ENCODE assay signal across 11 mouse cellular contexts in the genomic region with DNA sequence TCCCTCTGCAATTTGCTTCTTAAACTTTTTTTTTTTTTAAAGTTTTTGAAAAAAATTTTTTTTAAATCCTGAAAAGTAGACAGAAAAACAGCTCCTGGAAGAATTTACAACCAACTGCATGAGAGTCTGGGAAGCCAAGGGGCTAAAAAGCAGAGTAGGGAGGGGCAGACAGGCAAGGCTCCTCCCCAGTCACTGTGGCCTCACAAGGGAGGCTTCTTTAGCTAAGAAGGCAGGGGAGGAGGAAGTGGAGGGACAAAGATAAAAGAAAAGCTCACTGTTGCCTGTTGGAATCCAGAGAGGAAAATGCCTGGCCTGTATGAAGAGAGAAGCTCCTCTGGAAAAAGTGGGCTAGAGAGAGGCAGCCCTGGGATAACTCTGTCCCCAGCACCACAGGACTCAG. TPM values are rescaled to one million over a fixed set of nuclear protein-coding genes. Genes with fewer than 3 reads are reported as not detected.
A peak's percentile ranks its signal among the peaks of the same experiment; 100 is the strongest.
DNase-seq lines count a peak whose midpoint lies in the region; ATAC-seq and TF ChIP-seq lines count a peak whose summit lies in the region.
"Not testable (repeated sequence)": the region's sequence is repeated elsewhere in the genome, so short reads cannot be mapped to it uniquely, and the experiment has no call there.
"Had no signal": no experiment of that assay in that cellular context is flagged by ENCODE, and none has a peak within 500 bp of the region (broad histone marks: within the 10 kb centered on the region; RNA-seq: fewer than 3 reads in every experiment).

No protein-coding gene starts in this region.

- TF ChIP-seq POLR2A in bone marrow macrophage, adult 2 months (IDR thresholded peaks at IDR 0.05; ENCODE audit: borderline replicate concordance, low read depth, low read length), result not testable (repeated sequence)

- not testable (repeated sequence) for TF ChIP-seq CTCF in bone marrow macrophage, adult 2 months (IDR thresholded peaks at IDR 0.05; ENCODE audit: low read depth, low read length); liver, embryonic 14.5 days (IDR thresholded peaks at IDR 0.05; ENCODE audit: low read depth)

- peak; percentile 54 for DNase-seq in MEL-GATA-1-ER (ENCODE audit: extremely low read depth, low read depth)
- not testable (repeated sequence) for DNase-seq in liver, embryonic 11.5 days (ENCODE audit: low spot score); liver, embryonic 14.5 days (ENCODE audit: low read depth in 3 of 3, low spot score in 3 of 3)

- H3K4me1 ChIP-seq in bone marrow macrophage, adult 2 months (ENCODE audit: control insufficient read depth, insufficient read depth, low read length), result peaks cover 27% of the 10 kb centered on the region
- peaks cover 14% of the 10 kb centered on the region for H3K4me1 ChIP-seq in heart, embryonic 12.5 days (replicated peaks)
- peaks cover 13% of the 10 kb centered on the region; the same call in 1 of the 2 replicates for H3K4me1 ChIP-seq in intestine, embryonic 15.5 days (replicated peaks)
- H3K4me1 ChIP-seq in liver, embryonic 11.5 days (replicated peaks; ENCODE audit: control insufficient read depth, insufficient read depth, low read length), result peaks cover 18% of the 10 kb centered on the region
- peaks cover 11 to 20% of the 10 kb centered on the region in 2 experiments for H3K4me1 ChIP-seq in liver, embryonic 14.5 days (replicated peaks; ENCODE audit: control insufficient read depth in 2 of 2, insufficient read depth in 2 of 2, low read length in 1 of 2)

- H3K9me3 ChIP-seq in heart, embryonic 12.5 days (replicated peaks); intestine, embryonic 15.5 days; liver, embryonic 11.5 days (ENCODE audit: control insufficient read depth, low read length); liver, embryonic 14.5 days (ENCODE audit: control insufficient read depth, low read length): not testable (repeated sequence)

- H3K79me2 ChIP-seq in macrophage (ENCODE audit: inconsistent target), result peaks cover 21% of the 10 kb centered on the region

- not testable (repeated sequence) for TF ChIP-seq EP300 in liver, embryonic 14.5 days (IDR thresholded peaks at IDR 0.05; ENCODE audit: low read depth)

- not testable (repeated sequence) for H3K27me3 ChIP-seq in heart, embryonic 12.5 days (replicated peaks); intestine, embryonic 15.5 days (replicated peaks); liver, embryonic 11.5 days (replicated peaks; ENCODE audit: control insufficient read depth, insufficient read depth, low read length); liver, embryonic 14.5 days (ENCODE audit: control insufficient read depth, insufficient read depth, low read length)

- H3K4me2 ChIP-seq in heart, embryonic 12.5 days; intestine, embryonic 15.5 days (replicated peaks); liver, embryonic 14.5 days (ENCODE audit: low read depth): not testable (repeated sequence)
- peak overlapping the region; percentile 46 for H3K4me2 ChIP-seq in liver, embryonic 11.5 days

- not testable (repeated sequence) for ATAC-seq in heart, embryonic 12.5 days (ENCODE audit: insufficient number of reproducible peaks, low FRiP score); intestine, embryonic 15.5 days
- ATAC-seq in liver, embryonic 11.5 days (replicated peaks; ENCODE audit: low FRiP score), result peak; percentile 64
- peak; percentile 41 for ATAC-seq in liver, embryonic 14.5 days (ENCODE audit: insufficient read depth)

- H3K27ac ChIP-seq in bone marrow macrophage, adult 2 months (ENCODE audit: insufficient read depth, low read depth, low read length), result peak overlapping the region; percentile 25
- peak overlapping the region; percentile 48; the same call in 1 of the 2 replicates for H3K27ac ChIP-seq in heart, embryonic 12.5 days (ENCODE audit: poor library complexity, severe bottlenecking)
- 0 out of 2 replicates have a peak overlapping the region, but pooled peaks have one; percentile 1 for H3K27ac ChIP-seq in intestine, embryonic 15.5 days
- H3K27ac ChIP-seq in liver, embryonic 11.5 days (ENCODE audit: low read depth, low read length), result peak overlapping the region; percentile 85
- H3K27ac ChIP-seq in liver, embryonic 14.5 days, result peak overlapping the region; percentile 27; the same call in 1 of the 2 replicates
- H3K27ac ChIP-seq in macrophage, result peak overlapping the region; percentile 8; the same call in 1 of the 2 replicates

- not testable (repeated sequence) for H3K4me3 ChIP-seq in bone marrow macrophage, adult 2 months (ENCODE audit: insufficient read depth, low read length); heart, embryonic 12.5 days; intestine, embryonic 15.5 days (replicated peaks); liver, embryonic 11.5 days (ENCODE audit: low read depth, low read length); liver, embryonic 14.5 days (ENCODE audit: insufficient read depth in 1 of 2, low read depth in 2 of 2, low read length in 2 of 2); macrophage (ENCODE audit: inconsistent target)

- H3K36me3 ChIP-seq in heart, embryonic 12.5 days, result peaks cover 64% of the 10 kb centered on the region
- H3K36me3 ChIP-seq in intestine, embryonic 15.5 days, result peaks cover 52% of the 10 kb centered on the region
- peaks cover 46% of the 10 kb centered on the region for H3K36me3 ChIP-seq in liver, embryonic 11.5 days (ENCODE audit: control insufficient read depth, insufficient read depth, low read length)
- peaks cover 62% of the 10 kb centered on the region for H3K36me3 ChIP-seq in liver, embryonic 14.5 days (replicated peaks; ENCODE audit: control insufficient read depth, insufficient read depth, low read depth)
- H3K36me3 ChIP-seq in macrophage (ENCODE audit: inconsistent target), result peaks cover 35% of the 10 kb centered on the region

- not testable (repeated sequence) for H3K9ac ChIP-seq in heart, embryonic 12.5 days; intestine, embryonic 15.5 days; liver, embryonic 11.5 days (ENCODE audit: low read depth, low read length); liver, embryonic 14.5 days (replicated peaks)

RNA-seq across cellular contexts. Expression of a gene that starts 2.9 kb away (rescaled TPM):
- polyA plus RNA-seq in bone marrow macrophage, adult 2 months (2012; ENCODE audit: insufficient read depth, insufficient read length, missing spikeins), result 40.0 and 44.7 TPM in 2 replicates
- polyA plus RNA-seq in heart, embryonic 12.5 days (2016; fragmentation: Nextera tagmentation; extraction: Ambion mirVana), result 24.6 and 25.9 TPM in 2 replicates
- polyA plus RNA-seq in intestine, embryonic 15.5 days (2015; fragmentation: Nextera tagmentation; extraction: Ambion mirVana), result 18.5 and 19.3 TPM in 2 replicates
- polyA plus RNA-seq in liver, embryonic 11.5 days (2014; fragmentation: Nextera tagmentation; extraction: Ambion mirVana), result 33.2 and 33.9 TPM in 2 replicates
- polyA plus RNA-seq in liver, embryonic 14.5 days (2012; rRNA removed), result 17.1 and 19.5 TPM in 2 replicates
- 11.3 and 13.2 TPM in 2 replicates for polyA plus RNA-seq in liver, embryonic 14.5 days (2014; fragmentation: Nextera tagmentation; extraction: Ambion mirVana)
- 100 to 1,000 TPM in 1 of 26 experiments, 10 to 100 TPM in 25; 24.7 to 122 (median 61.4) TPM for total RNA-seq in macrophage (2018; cell fraction: chromatin; rRNA removed)
- 10 to 100 TPM; 20.2 to 48.3 (median 37.1) TPM for total RNA-seq in macrophage (2018; cell fraction: cytosol; rRNA removed)
- total RNA-seq in macrophage (2018; cell fraction: nucleus; rRNA removed), result 10 to 100 TPM; 25.6 to 91.8 (median 48.4) TPM
- 21.9 to 33.1 TPM (median 32.9 TPM) in 3 replicates for polyA plus RNA-seq in macrophage (2018)

RNA-seq across cellular contexts. Expression of a gene that starts 32.8 kb away (rescaled TPM):
- 109 and 123 TPM in 2 replicates for polyA plus RNA-seq in bone marrow macrophage, adult 2 months (2012; ENCODE audit: insufficient read depth, insufficient read length, missing spikeins)
- 57.0 and 60.9 TPM in 2 replicates for polyA plus RNA-seq in heart, embryonic 12.5 days (2016; fragmentation: Nextera tagmentation; extraction: Ambion mirVana)
- 43.9 and 51.5 TPM in 2 replicates for polyA plus RNA-seq in intestine, embryonic 15.5 days (2015; fragmentation: Nextera tagmentation; extraction: Ambion mirVana)
- 67.2 and 68.6 TPM in 2 replicates for polyA plus RNA-seq in liver, embryonic 11.5 days (2014; fragmentation: Nextera tagmentation; extraction: Ambion mirVana)
- 22.8 and 26.5 TPM in 2 replicates for polyA plus RNA-seq in liver, embryonic 14.5 days (2012; rRNA removed)
- 36.5 and 39.1 TPM in 2 replicates for polyA plus RNA-seq in liver, embryonic 14.5 days (2014; fragmentation: Nextera tagmentation; extraction: Ambion mirVana)
- total RNA-seq in macrophage (2018; cell fraction: chromatin; rRNA removed), result 100 to 1,000 TPM in 21 of 26 experiments, 10 to 100 TPM in 5; 69.6 to 173 (median 119) TPM
- total RNA-seq in macrophage (2018; cell fraction: cytosol; rRNA removed), result 100 to 1,000 TPM; 100 to 165 (median 125) TPM
- total RNA-seq in macrophage (2018; cell fraction: nucleus; rRNA removed), result 100 to 1,000 TPM in 16 of 26 experiments, 10 to 100 TPM in 10; 80.4 to 149 (median 106) TPM
- polyA plus RNA-seq in macrophage (2018), result 94.5 to 149 TPM (median 100 TPM) in 3 replicates

RNA-seq across cellular contexts. Expression of a gene that starts 35.0 kb away (rescaled TPM):
- 287 and 354 TPM in 2 replicates for polyA plus RNA-seq in bone marrow macrophage, adult 2 months (2012; ENCODE audit: insufficient read depth, insufficient read length, missing spikeins)
- 5.1 and 5.6 TPM in 2 replicates for polyA plus RNA-seq in heart, embryonic 12.5 days (2016; fragmentation: Nextera tagmentation; extraction: Ambion mirVana)
- polyA plus RNA-seq in intestine, embryonic 15.5 days (2015; fragmentation: Nextera tagmentation; extraction: Ambion mirVana), result 2.3 and 2.5 TPM in 2 replicates
- polyA plus RNA-seq in liver, embryonic 11.5 days (2014; fragmentation: Nextera tagmentation; extraction: Ambion mirVana), result 14.4 and 16.4 TPM in 2 replicates
- polyA plus RNA-seq in liver, embryonic 14.5 days (2012; rRNA removed), result 16.6 and 18.5 TPM in 2 replicates
- 3.9 and 4.3 TPM in 2 replicates for polyA plus RNA-seq in liver, embryonic 14.5 days (2014; fragmentation: Nextera tagmentation; extraction: Ambion mirVana)
- 100 to 1,000 TPM; 119 to 524 (median 241) TPM for total RNA-seq in macrophage (2018; cell fraction: chromatin; rRNA removed)
- total RNA-seq in macrophage (2018; cell fraction: cytosol; rRNA removed), result 100 to 1,000 TPM; 316 to 653 (median 465) TPM
- total RNA-seq in macrophage (2018; cell fraction: nucleus; rRNA removed), result 100 to 1,000 TPM; 187 to 584 (median 334) TPM
- polyA plus RNA-seq in macrophage (2018), result 329 to 471 TPM (median 343 TPM) in 3 replicates

RNA-seq across cellular contexts. Expression of a gene that starts 41.2 kb away (rescaled TPM):
- polyA plus RNA-seq in bone marrow macrophage, adult 2 months (2012; ENCODE audit: insufficient read depth, insufficient read length, missing spikeins), result 18.3 and 19.2 TPM in 2 replicates
- 22.8 and 25.9 TPM in 2 replicates for polyA plus RNA-seq in heart, embryonic 12.5 days (2016; fragmentation: Nextera tagmentation; extraction: Ambion mirVana)
- 22.4 and 23.7 TPM in 2 replicates for polyA plus RNA-seq in intestine, embryonic 15.5 days (2015; fragmentation: Nextera tagmentation; extraction: Ambion mirVana)
- 38.2 and 40.9 TPM in 2 replicates for polyA plus RNA-seq in liver, embryonic 11.5 days (2014; fragmentation: Nextera tagmentation; extraction: Ambion mirVana)
- 21.9 and 28.2 TPM in 2 replicates for polyA plus RNA-seq in liver, embryonic 14.5 days (2012; rRNA removed)
- 18.8 and 20.4 TPM in 2 replicates for polyA plus RNA-seq in liver, embryonic 14.5 days (2014; fragmentation: Nextera tagmentation; extraction: Ambion mirVana)
- total RNA-seq in macrophage (2018; cell fraction: chromatin; rRNA removed), result 10 to 100 TPM in 19 of 26 experiments, 1 to 10 TPM in 7; 5.0 to 21.3 (median 11.6) TPM
- 10 to 100 TPM in 25 of 26 experiments, 1 to 10 TPM in 1; 9.7 to 17.8 (median 14.2) TPM for total RNA-seq in macrophage (2018; cell fraction: cytosol; rRNA removed)
- total RNA-seq in macrophage (2018; cell fraction: nucleus; rRNA removed), result 10 to 100 TPM in 15 of 26 experiments, 1 to 10 TPM in 11; 4.5 to 20.0 (median 11.0) TPM
- 6.8 to 17.7 TPM (median 9.7 TPM) in 3 replicates for polyA plus RNA-seq in macrophage (2018)

RNA-seq across cellular contexts. Expression of a gene that starts 46.8 kb away (rescaled TPM):
- polyA plus RNA-seq in bone marrow macrophage, adult 2 months (2012; ENCODE audit: insufficient read depth, insufficient read length, missing spikeins), result 0.87 TPM in 1 of 2 replicates, not detected in the other
- polyA plus RNA-seq in heart, embryonic 12.5 days (2016; fragmentation: Nextera tagmentation; extraction: Ambion mirVana), result 0.86 and 1.1 TPM in 2 replicates
- 1.9 and 2.4 TPM in 2 replicates for polyA plus RNA-seq in intestine, embryonic 15.5 days (2015; fragmentation: Nextera tagmentation; extraction: Ambion mirVana)
- polyA plus RNA-seq in liver, embryonic 11.5 days (2014; fragmentation: Nextera tagmentation; extraction: Ambion mirVana), result 2.5 and 3.3 TPM in 2 replicates
- polyA plus RNA-seq in liver, embryonic 14.5 days (2012; rRNA removed), result 0.22 and 0.32 TPM in 2 replicates
- polyA plus RNA-seq in liver, embryonic 14.5 days (2014; fragmentation: Nextera tagmentation; extraction: Ambion mirVana), result 0.39 and 0.51 TPM in 2 replicates
- total RNA-seq in macrophage (2018; cell fraction: chromatin; rRNA removed), result 1 to 10 TPM in 21 of 26 experiments, under 1 TPM in 3, not detected in 2; 0.51 to 5.9 (median 2.9) TPM
- 1 to 10 TPM in 10 of 26 experiments, under 1 TPM in 14, not detected in 2; 0.19 to 2.0 (median 0.92) TPM for total RNA-seq in macrophage (2018; cell fraction: cytosol; rRNA removed)
- total RNA-seq in macrophage (2018; cell fraction: nucleus; rRNA removed), result 1 to 10 TPM in 18 of 26 experiments, under 1 TPM in 6, not detected in 2; 0.56 to 3.5 (median 1.9) TPM
- 0.25 to 0.59 TPM (median 0.32 TPM) in 3 replicates for polyA plus RNA-seq in macrophage (2018)
- total RNA-seq: adrenal gland, adult 18-20 months; adrenal gland, postnatal 36 days; gastrocnemius, adult 8-10 months; gastrocnemius, postnatal 25 days had no signal

Comparison
In these comparisons a context has a peak if more than half of its experiments do, and no peak if none do; other contexts are left out.
1. H3K27ac ChIP-seq: peak in every context shown above with its lines; median percentile 85 in liver, embryonic 11.5 days; 48 in heart, embryonic 12.5 days; 27 in liver, embryonic 14.5 days; 25 in bone marrow macrophage, adult 2 months; 8 in macrophage; 1 in intestine, embryonic 15.5 days.
2. RNA of a gene that starts 35.0 kb away (polyA plus RNA-seq): 329 to 471 TPM in macrophage and 287 to 354 TPM in bone marrow macrophage, adult 2 months; 3.9 to 18.5 TPM in liver, embryonic 14.5 days, 14.4 to 16.4 TPM in liver, embryonic 11.5 days, 5.1 to 5.6 TPM in heart, embryonic 12.5 days and 2.3 to 2.5 TPM in intestine, embryonic 15.5 days; every median in the first group is over 10 times any median in the second.